Mouse (Mus musculus) right cerebral cortex, adult 2 months (tissue): ENCODE results near the gene Cnp.
"Not testable (repeated sequence)": the region's sequence is repeated elsewhere in the genome, so short reads cannot be mapped to it uniquely, and the experiment has no call there.

ENCODE experiments used
- DNase-seq, 2 experiments: peaks; one replicate each; pipeline ENCODE4 v3.0.0; 2021 to 2022; ENCODE audit warnings: low spot score in 2 of 2

Cnp gene

GRCm38 (mm10) chr11:100574708-100575483 is at the start of gene Cnp:
Cnp (plus strand) TSS chr11:100574904.
- DNase-seq, result peak; percentile 64 to 69

- no peak for DNase-seq
Measured at GRCm38 (mm10) chr11:100524987-100525630, 49.6 kb upstream of the Cnp start.

GRCm38 (mm10) chr11:100526052-100526816 is 48.5 kb upstream of the Cnp start:
- DNase-seq, result no peak

GRCm38 (mm10) chr11:100527066-100527457 is 47.6 kb upstream of the Cnp start:
- peak; percentile 57 to 64 for DNase-seq

- DNase-seq, result peak; percentile 97
Measured at GRCm38 (mm10) chr11:100527458-100528374, 47.0 kb upstream of the Cnp start, which contains the start of gene Acly. Acly (minus strand) TSS chr11:100528000.

- DNase-seq, result no peak
Measured at GRCm38 (mm10) chr11:100528375-100529165, 46.1 kb upstream of the Cnp start.

- no peak for DNase-seq
Measured at GRCm38 (mm10) chr11:100533871-100534270, 40.8 kb upstream of the Cnp start.

GRCm38 (mm10) chr11:100534411-100534810 is 40.3 kb upstream of the Cnp start:
- not testable (repeated sequence) for DNase-seq

- DNase-seq, result not testable (repeated sequence)
Measured at GRCm38 (mm10) chr11:100534821-100535220, 39.9 kb upstream of the Cnp start.

- DNase-seq, result no peak
Measured at GRCm38 (mm10) chr11:100535996-100536395, 38.7 kb upstream of the Cnp start.

GRCm38 (mm10) chr11:100536466-100536865 is 38.2 kb upstream of the Cnp start:
- DNase-seq, result no peak

GRCm38 (mm10) chr11:100540966-100541365 is 33.7 kb upstream of the Cnp start:
- DNase-seq, result no peak

- DNase-seq, result no peak
Measured at GRCm38 (mm10) chr11:100541577-100541976, 33.1 kb upstream of the Cnp start.

- peak; percentile 77 to 84 for DNase-seq
Measured at GRCm38 (mm10) chr11:100544832-100545745, 29.6 kb upstream of the Cnp start, which contains the start of gene Ttc25. Ttc25 (plus strand) TSS chr11:100545607.

- DNase-seq, result no peak
Measured at GRCm38 (mm10) chr11:100545746-100546085, 29.0 kb upstream of the Cnp start.

- DNase-seq, result no peak
Measured at GRCm38 (mm10) chr11:100546955-100547354, 27.7 kb upstream of the Cnp start.

- DNase-seq, result no peak
Measured at GRCm38 (mm10) chr11:100548141-100548540, 26.6 kb upstream of the Cnp start.

GRCm38 (mm10) chr11:100549466-100549865 is 25.2 kb upstream of the Cnp start:
- no peak for DNase-seq

- DNase-seq, result no peak
Measured at GRCm38 (mm10) chr11:100550101-100550500, 24.6 kb upstream of the Cnp start.
